Mouse (Mus musculus): ENCODE measurements around the gene Fth1. TPM values are rescaled to one million over a fixed set of nuclear protein-coding genes. Genes with fewer than 3 reads are reported as not detected.

Fth1 gene
- polyA plus RNA-seq, 1 experiment from 2014 or later = 3,783 TPM

GRCm38 (mm10) chr19:10001206-10001969 lies 21.0 kb downstream of the Fth1 start, which contains the start of the genes Best1 and Rab3il1:
Gene Best1 (minus strand): TSS chr19:10001633.
Gene Rab3il1 (plus strand): TSS chr19:10001669.
- Histone ChIP-seq H3K9me3 (ENCODE audit: low read length) (no peaks in the 10 kb centered on the region), H3K4me3 (ENCODE audit: low read depth, low read length) (no peak within 1 kb of the TSS), H3K36me3 (ENCODE audit: insufficient read depth, low read length) (no peaks in the 10 kb centered on the region), H3K27ac (ENCODE audit: low read length) (no peak within 1 kb of the TSS), H3K4me2 (replicated peaks; ENCODE audit: low read depth, low read length) (no peak within 1 kb of the TSS), H3K9ac (replicated peaks; ENCODE audit: low read depth) (no peak within 1 kb of the TSS), H3K27me3 (replicated peaks; ENCODE audit: insufficient read depth, low read length) (no peaks in the 10 kb centered on the region), H3K4me1 (ENCODE audit: insufficient read depth, low read depth, low read length) (no peaks in the 10 kb centered on the region)
- TF ChIP-seq CTCF (IDR thresholded peaks at IDR 0.05) = no peak
- no peak for TF ChIP-seq EP300 (IDR thresholded peaks at IDR 0.05)
- DNase-seq (ENCODE audit: low spot score) = no peak
- ATAC-seq = no peak
- 70% methylated on average over 7 of the region's 7 CpGs for WGBS

GRCm38 (mm10) chr19:10003696-10004095 lies 23.3 kb downstream of the Fth1 start:
- no peaks in the 10 kb centered on the region for H3K27me3 ChIP-seq (replicated peaks; ENCODE audit: insufficient read depth, low read length)
- no peaks in the 10 kb centered on the region for H3K9me3 ChIP-seq (ENCODE audit: low read length)
- H3K4me3 ChIP-seq (ENCODE audit: low read depth, low read length) = no peak overlapping the region
- DNase-seq (ENCODE audit: low spot score) = no peak
- no peak for ATAC-seq
- no peaks in the 10 kb centered on the region for H3K4me1 ChIP-seq (ENCODE audit: insufficient read depth, low read depth, low read length)
- no peaks in the 10 kb centered on the region for H3K36me3 ChIP-seq (ENCODE audit: insufficient read depth, low read length)
- 96% methylated on average over 1 of the region's 1 CpGs for WGBS
- no peak overlapping the region for H3K27ac ChIP-seq (ENCODE audit: low read length)
- H3K9ac ChIP-seq (replicated peaks; ENCODE audit: low read depth) = no peak overlapping the region
- TF ChIP-seq EP300 (IDR thresholded peaks at IDR 0.05) (no peak), CTCF (IDR thresholded peaks at IDR 0.05) (no peak)
- no peak overlapping the region for H3K4me2 ChIP-seq (replicated peaks; ENCODE audit: low read depth, low read length)

- TF ChIP-seq CTCF (IDR thresholded peaks at IDR 0.05) = no peak
- TF ChIP-seq EP300 (IDR thresholded peaks at IDR 0.05) = no peak
- Histone ChIP-seq H3K27ac (ENCODE audit: low read length) (no peak overlapping the region), H3K9ac (replicated peaks; ENCODE audit: low read depth) (no peak overlapping the region), H3K9me3 (ENCODE audit: low read length) (no peaks in the 10 kb centered on the region), H3K27me3 (replicated peaks; ENCODE audit: insufficient read depth, low read length) (no peaks in the 10 kb centered on the region), H3K4me3 (ENCODE audit: low read depth, low read length) (no peak overlapping the region), H3K36me3 (ENCODE audit: insufficient read depth, low read length) (no peaks in the 10 kb centered on the region), H3K4me1 (ENCODE audit: insufficient read depth, low read depth, low read length) (peaks cover 7% of the 10 kb centered on the region; the same call in 1 of the 2 replicates), H3K4me2 (replicated peaks; ENCODE audit: low read depth, low read length) (no peak overlapping the region)
- WGBS = 54% methylated on average over 1 of the region's 1 CpGs
- DNase-seq (ENCODE audit: low spot score) = peak; percentile 69
- peak; percentile 56; the same call in 1 of the 2 replicates for ATAC-seq
Observed at GRCm38 (mm10) chr19:10011408-10011807, 31.0 kb downstream of the Fth1 start.

- Histone ChIP-seq H3K36me3 (ENCODE audit: insufficient read depth, low read length) (no peaks in the 10 kb centered on the region), H3K27ac (ENCODE audit: low read length) (peak overlapping the region; percentile 73), H3K27me3 (replicated peaks; ENCODE audit: insufficient read depth, low read length) (no peaks in the 10 kb centered on the region), H3K4me1 (ENCODE audit: insufficient read depth, low read depth, low read length) (peaks cover 10% of the 10 kb centered on the region; the same call in 1 of the 2 replicates), H3K9me3 (ENCODE audit: low read length) (no peaks in the 10 kb centered on the region), H3K4me2 (replicated peaks; ENCODE audit: low read depth, low read length) (no peak overlapping the region), H3K9ac (replicated peaks; ENCODE audit: low read depth) (no peak overlapping the region), H3K4me3 (ENCODE audit: low read depth, low read length) (no peak overlapping the region)
- TF ChIP-seq EP300 (IDR thresholded peaks at IDR 0.05) = no peak
- no peak for TF ChIP-seq CTCF (IDR thresholded peaks at IDR 0.05)
- DNase-seq (ENCODE audit: low spot score) (peak; percentile 70), ATAC-seq (peak; percentile 68)
- 11% methylated on average over 6 of the region's 6 CpGs for WGBS
Observed at GRCm38 (mm10) chr19:10012827-10013278, 32.5 kb downstream of the Fth1 start.

- 41% methylated on average over 3 of the region's 3 CpGs for WGBS
- DNase-seq (ENCODE audit: low spot score) (no peak), ATAC-seq (no peak)
- Histone ChIP-seq H3K9ac (replicated peaks; ENCODE audit: low read depth) (no peak overlapping the region), H3K4me2 (replicated peaks; ENCODE audit: low read depth, low read length) (no peak overlapping the region), H3K27ac (ENCODE audit: low read length) (peak overlapping the region; percentile 16; the same call in 1 of the 2 replicates), H3K4me1 (ENCODE audit: insufficient read depth, low read depth, low read length) (peaks cover 12% of the 10 kb centered on the region; the same call in 1 of the 2 replicates), H3K9me3 (ENCODE audit: low read length) (no peaks in the 10 kb centered on the region), H3K27me3 (replicated peaks; ENCODE audit: insufficient read depth, low read length) (no peaks in the 10 kb centered on the region), H3K4me3 (ENCODE audit: low read depth, low read length) (no peak overlapping the region), H3K36me3 (ENCODE audit: insufficient read depth, low read length) (no peaks in the 10 kb centered on the region)
- no peak for TF ChIP-seq CTCF (IDR thresholded peaks at IDR 0.05)
- no peak for TF ChIP-seq EP300 (IDR thresholded peaks at IDR 0.05)
Observed at GRCm38 (mm10) chr19:10013348-10013747, 33.0 kb downstream of the Fth1 start.

- Histone ChIP-seq H3K9me3 (ENCODE audit: low read length) (no peaks in the 10 kb centered on the region), H3K4me3 (ENCODE audit: low read depth, low read length) (no peak overlapping the region), H3K4me1 (ENCODE audit: insufficient read depth, low read depth, low read length) (peaks cover 18% of the 10 kb centered on the region), H3K36me3 (ENCODE audit: insufficient read depth, low read length) (no peaks in the 10 kb centered on the region), H3K9ac (replicated peaks; ENCODE audit: low read depth) (no peak overlapping the region), H3K4me2 (replicated peaks; ENCODE audit: low read depth, low read length) (no peak overlapping the region), H3K27me3 (replicated peaks; ENCODE audit: insufficient read depth, low read length) (no peaks in the 10 kb centered on the region), H3K27ac (ENCODE audit: low read length) (0 out of 2 replicates have a peak overlapping the region, but pooled peaks have one; percentile 9)
- no peak for TF ChIP-seq EP300 (IDR thresholded peaks at IDR 0.05)
- TF ChIP-seq CTCF (IDR thresholded peaks at IDR 0.05) = no peak
- 38% methylated on average over 5 of the region's 5 CpGs for WGBS
- ATAC-seq (no peak), DNase-seq (ENCODE audit: low spot score) (no peak)
Observed at GRCm38 (mm10) chr19:10013913-10014312, 33.5 kb downstream of the Fth1 start.

Data from lung, postnatal 0 days (tissue).